Mouse (Mus musculus) stomach, embryonic 16.5 days (tissue): ENCODE results near the gene Itm2b. TPM values are rescaled to one million over a fixed set of nuclear protein-coding genes. Genes with fewer than 3 reads are reported as not detected.

ENCODE experiments used
- ATAC-seq: fragments of 200-750 bp; cut with Nextera tagmentation; 2 replicates; pipeline ENCODE4 v1.8.0; 2017; ENCODE audit warnings: moderate number of reproducible peaks, moderate TSS enrichment; ENCODE audit not compliant: insufficient read depth, low FRiP score
- H3K27ac ChIP-seq: fragments of 300-500 bp; sonication (generic); 2 replicates; pipeline ENCODE4 v1.5.1; 2014; ENCODE audit warnings: low read length
- H3K27me3 ChIP-seq: fragments of 300-500 bp; sonication (generic); 2 replicates; pipeline ENCODE4 v1.6.1; 2014; ENCODE audit warnings: low read length, control low read depth, mixed read lengths; ENCODE audit not compliant: control insufficient read depth, insufficient read depth
- H3K36me3 ChIP-seq: fragments of 300-500 bp; sonication (generic); 2 replicates; pipeline ENCODE4 v1.6.1; 2014; ENCODE audit warnings: low read length; ENCODE audit not compliant: control insufficient read depth, insufficient read depth
- H3K4me1 ChIP-seq: fragments of 300-500 bp; sonication (generic); 2 replicates; pipeline ENCODE4 v1.6.1; 2014; ENCODE audit warnings: low read length, control low read depth, mixed read lengths; ENCODE audit not compliant: control insufficient read depth, insufficient read depth
- H3K4me2 ChIP-seq: fragments of 300-500 bp; sonication (generic); 2 replicates; pipeline ENCODE4 v1.6.1; 2014; ENCODE audit warnings: low read depth, low read length, mixed read lengths
- H3K4me3 ChIP-seq: fragments of 300-500 bp; sonication (generic); replicated peaks from 2 replicates; pipeline ENCODE4 v1.5.1; 2014; ENCODE audit warnings: mild to moderate bottlenecking, low read length
- H3K9ac ChIP-seq: fragments of 300-500 bp; sonication (generic); 2 replicates; pipeline ENCODE4 v1.6.1; 2014; ENCODE audit warnings: low read length
- H3K9me3 ChIP-seq: fragments of 300-500 bp; sonication (generic); replicated peaks from 2 replicates; pipeline ENCODE4 v1.6.1; 2016; ENCODE audit warnings: low read length, control low read depth; ENCODE audit not compliant: control insufficient read depth
- WGBS: fragments of 180-500 bp; shearing (Covaris S2); extraction: QIAGEN DNeasy Blood & Tissue Kit; methylation state at CpG from one replicate; pipeline ENCODE4 v1.1.7; 2014; 5-methylcytosine and 5-hydroxymethylcytosine counted together
- polyA plus RNA-seq: library from polyadenylated mRNA; unstranded; fragments of >200 nt; fragmentation: Nextera tagmentation; extraction: Ambion mirVana; gene quantifications from 2 replicates; pipeline ENCODE4 v1.2.1, GENCODE M21; 2015

The Itm2b gene
- polyA plus RNA-seq, 1 experiment from 2014 or later, result 1,005 TPM

DNA sequence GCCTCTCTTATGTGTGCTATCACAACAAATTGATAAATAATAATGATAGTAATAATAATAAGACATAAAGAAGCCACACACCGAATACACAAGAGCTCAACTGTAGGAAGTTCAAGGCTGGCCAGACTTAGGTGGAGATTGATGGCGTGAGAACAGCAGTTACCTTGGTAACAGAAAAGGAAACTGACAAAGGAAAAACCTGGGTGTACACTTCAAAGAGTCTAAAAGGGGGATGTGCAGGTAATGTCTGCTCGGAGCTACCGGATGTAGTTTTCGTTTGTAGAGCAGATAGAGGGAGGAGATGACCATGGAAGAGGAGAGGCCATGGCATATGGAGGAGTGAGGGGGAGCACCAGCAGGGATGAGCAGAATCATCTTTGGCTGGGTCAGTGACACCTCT, 31.4 kb upstream of the Itm2b start:
- ATAC-seq, result no peak
- 78% methylated on average over 5 of the region's 5 CpGs for WGBS
- no peaks in the 10 kb centered on the region for H3K36me3 ChIP-seq
- H3K9me3 ChIP-seq, result no peaks in the 10 kb centered on the region
- H3K4me1 ChIP-seq, result no peaks in the 10 kb centered on the region
- no peak overlapping the region for H3K4me3 ChIP-seq
- no peak overlapping the region for H3K4me2 ChIP-seq
- H3K27ac ChIP-seq, result no peak overlapping the region
- no peak overlapping the region for H3K9ac ChIP-seq
- H3K27me3 ChIP-seq, result no peaks in the 10 kb centered on the region

DNA sequence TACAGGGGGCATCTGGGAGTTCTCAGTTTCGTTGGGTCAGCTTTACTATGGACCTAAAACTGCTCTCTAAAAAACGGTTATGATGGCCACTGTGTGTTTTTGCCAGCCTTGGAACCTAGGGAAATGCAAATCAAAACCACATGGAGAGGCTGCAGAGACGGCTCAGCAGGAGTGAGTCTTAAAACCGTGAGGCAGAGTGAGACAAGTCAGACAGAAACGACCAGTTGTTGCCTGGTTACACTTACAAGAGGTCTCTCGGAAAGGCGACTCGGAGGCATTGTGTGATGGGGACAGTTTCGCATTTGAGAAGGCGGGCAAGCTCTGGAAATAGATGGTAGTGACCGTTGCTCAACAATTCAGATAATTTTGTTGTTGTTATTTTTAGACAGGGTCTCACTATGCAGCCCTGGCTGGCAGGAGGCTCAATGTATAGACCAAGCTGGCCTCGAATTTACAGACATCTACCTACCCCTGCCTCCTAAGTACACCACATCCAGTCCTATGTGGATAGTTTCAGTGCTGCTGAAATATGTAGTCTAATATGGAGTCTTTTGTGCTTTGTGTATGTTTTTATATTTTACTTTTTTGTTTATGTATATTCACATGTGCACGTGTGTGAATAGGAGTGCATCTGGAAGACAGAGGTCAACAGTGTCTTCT, 30.4 kb upstream of the Itm2b start:
- Histone ChIP-seq H3K36me3 (no peaks in the 10 kb centered on the region), H3K4me2 (no peak overlapping the region), H3K27ac (no peak overlapping the region), H3K9me3 (no peaks in the 10 kb centered on the region), H3K4me3 (no peak overlapping the region), H3K9ac (no peak overlapping the region), H3K4me1 (no peaks in the 10 kb centered on the region), H3K27me3 (no peaks in the 10 kb centered on the region)
- no peak for ATAC-seq
- WGBS, result 58% methylated on average over 13 of the region's 13 CpGs

DNA sequence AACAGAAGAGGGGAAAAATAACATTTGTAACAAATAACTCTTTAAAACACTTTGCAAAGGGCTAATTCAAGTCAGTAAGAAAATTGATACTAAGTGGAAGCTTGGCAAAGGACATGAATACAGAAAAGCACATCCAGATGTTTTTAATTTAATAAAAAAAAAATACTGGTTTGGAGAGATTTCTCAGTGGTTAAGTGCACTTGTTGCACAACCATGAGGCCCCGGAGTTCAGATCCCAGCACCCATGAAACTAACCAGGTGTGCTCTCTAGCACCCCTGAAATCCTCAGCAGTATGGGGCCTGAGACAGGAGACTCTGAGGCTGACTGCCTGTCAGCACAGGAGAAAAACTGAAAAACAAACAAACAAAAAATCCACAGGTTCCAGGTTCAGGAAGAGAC, 26.6 kb upstream of the Itm2b start:
- Histone ChIP-seq H3K36me3 (no peaks in the 10 kb centered on the region), H3K27me3 (no peaks in the 10 kb centered on the region), H3K9ac (no peak overlapping the region), H3K4me2 (no peak overlapping the region), H3K27ac (no peak overlapping the region), H3K4me1 (no peaks in the 10 kb centered on the region), H3K9me3 (no peaks in the 10 kb centered on the region), H3K4me3 (no peak overlapping the region)
- no peak for ATAC-seq
- 84% methylated on average over 1 of the region's 1 CpGs for WGBS

DNA sequence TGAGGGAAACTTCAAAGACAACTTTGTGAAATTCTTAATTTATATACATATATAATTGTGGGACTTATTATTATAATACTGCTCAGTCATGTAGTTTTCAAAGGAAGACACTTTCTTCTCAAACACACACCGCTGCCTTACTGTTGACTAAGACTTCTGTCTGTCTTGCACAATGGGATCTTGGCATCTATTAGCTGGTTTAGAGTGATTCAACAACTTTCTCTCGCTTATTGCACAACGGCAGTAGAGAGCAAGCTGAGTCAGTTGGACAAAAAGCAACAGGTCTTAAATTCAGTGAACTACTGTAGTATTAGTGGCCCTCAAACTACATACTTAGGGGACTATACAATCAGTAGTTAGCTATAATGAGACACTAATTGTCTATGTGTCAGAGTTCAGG, 25.0 kb upstream of the Itm2b start:
- Histone ChIP-seq H3K9ac (no peak overlapping the region), H3K4me2 (no peak overlapping the region), H3K9me3 (no peaks in the 10 kb centered on the region), H3K4me1 (no peaks in the 10 kb centered on the region), H3K36me3 (no peaks in the 10 kb centered on the region), H3K4me3 (no peak overlapping the region), H3K27ac (no peak overlapping the region), H3K27me3 (no peaks in the 10 kb centered on the region)
- 66% methylated on average over 3 of the region's 3 CpGs for WGBS
- ATAC-seq, result no peak

DNA sequence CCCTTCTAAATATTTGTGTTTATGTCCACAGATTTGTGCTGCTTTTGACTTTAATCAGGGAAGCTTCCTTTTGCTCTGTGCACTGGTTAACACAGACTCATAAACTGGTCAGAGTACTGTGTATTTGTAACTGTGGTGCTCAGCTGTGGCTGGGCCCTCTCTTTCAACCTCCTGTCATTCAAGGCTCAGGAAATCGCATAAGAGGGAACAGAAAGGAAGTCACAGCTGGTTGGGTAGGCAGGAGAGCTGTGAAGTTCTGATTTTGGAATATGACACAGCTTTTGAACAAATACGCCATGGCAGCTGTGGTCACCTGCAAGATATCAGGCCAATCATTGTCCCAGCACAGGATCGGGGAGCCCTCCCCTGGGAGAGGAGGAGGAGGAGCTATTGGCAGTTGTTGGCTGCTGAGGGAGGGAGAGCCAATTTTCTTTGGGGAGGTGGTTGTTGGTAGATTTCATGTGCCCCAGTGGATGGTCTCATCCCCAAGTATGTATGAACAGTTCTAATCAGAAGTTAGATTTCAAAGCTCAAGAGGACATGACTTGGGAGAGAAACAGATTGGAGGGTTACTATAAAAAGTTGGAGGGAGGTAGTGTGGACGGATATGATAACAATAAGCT, 23.2 kb upstream of the Itm2b start:
- H3K4me1 ChIP-seq, result no peaks in the 10 kb centered on the region
- no peak overlapping the region for H3K27ac ChIP-seq
- H3K9me3 ChIP-seq, result no peaks in the 10 kb centered on the region
- no peak overlapping the region for H3K4me2 ChIP-seq
- 65% methylated on average over 4 of the region's 4 CpGs for WGBS
- H3K36me3 ChIP-seq, result no peaks in the 10 kb centered on the region
- H3K4me3 ChIP-seq, result no peak overlapping the region
- ATAC-seq, result no peak
- no peak overlapping the region for H3K9ac ChIP-seq
- H3K27me3 ChIP-seq, result no peaks in the 10 kb centered on the region

DNA sequence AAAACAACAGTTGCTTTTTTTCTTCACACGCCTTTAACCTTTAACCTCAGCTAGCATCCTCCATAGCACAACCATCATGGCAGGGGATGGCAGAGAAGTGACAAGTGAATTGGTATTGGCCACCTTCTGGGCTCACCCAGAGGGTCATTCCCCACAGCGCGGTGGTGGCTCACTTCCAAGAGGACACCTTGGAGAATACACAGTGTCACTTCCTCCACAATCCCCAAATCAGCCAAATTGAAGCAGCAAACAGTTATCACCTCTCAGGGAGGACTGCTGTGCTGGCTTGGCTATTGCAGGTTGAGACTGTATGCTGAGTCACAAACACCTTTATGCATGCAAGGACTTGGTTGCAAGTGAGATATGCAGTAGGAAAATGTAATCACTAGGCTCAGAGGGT, 18.9 kb upstream of the Itm2b start:
- Histone ChIP-seq H3K36me3 (no peaks in the 10 kb centered on the region), H3K27ac (no peak overlapping the region), H3K4me2 (no peak overlapping the region), H3K9me3 (no peaks in the 10 kb centered on the region), H3K27me3 (no peaks in the 10 kb centered on the region), H3K4me3 (no peak overlapping the region), H3K4me1 (peaks cover 4% of the 10 kb centered on the region; the same call in 1 of the 2 replicates), H3K9ac (no peak overlapping the region)
- 58% methylated on average over 3 of the region's 3 CpGs for WGBS
- ATAC-seq, result no peak

DNA sequence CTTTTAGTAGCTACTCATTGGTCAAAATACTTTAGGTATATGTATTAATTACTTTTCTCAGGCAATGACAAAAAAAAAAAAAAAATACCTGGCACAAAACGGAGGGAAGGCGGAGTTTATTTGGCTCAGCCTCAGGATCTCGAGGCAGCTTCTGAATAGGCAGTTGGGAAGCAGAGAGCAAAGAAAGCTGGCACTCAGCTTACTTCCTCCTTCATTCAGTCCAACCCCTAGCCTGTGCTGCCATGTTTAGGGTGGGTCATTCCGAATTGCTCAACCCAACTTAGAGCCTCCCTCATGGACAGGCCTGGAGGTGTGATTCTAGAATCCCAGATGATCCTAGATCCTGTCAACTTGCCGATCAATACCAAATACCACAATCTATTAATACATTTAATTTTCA, 18.3 kb upstream of the Itm2b start:
- WGBS, result 66% methylated on average over 5 of the region's 5 CpGs
- no peak overlapping the region for H3K27ac ChIP-seq
- H3K27me3 ChIP-seq, result no peaks in the 10 kb centered on the region
- peaks cover 4% of the 10 kb centered on the region; the same call in 1 of the 2 replicates for H3K4me1 ChIP-seq
- no peak for ATAC-seq
- no peak overlapping the region for H3K9ac ChIP-seq
- H3K4me2 ChIP-seq, result no peak overlapping the region
- no peaks in the 10 kb centered on the region for H3K9me3 ChIP-seq
- no peak overlapping the region for H3K4me3 ChIP-seq
- no peaks in the 10 kb centered on the region for H3K36me3 ChIP-seq

DNA sequence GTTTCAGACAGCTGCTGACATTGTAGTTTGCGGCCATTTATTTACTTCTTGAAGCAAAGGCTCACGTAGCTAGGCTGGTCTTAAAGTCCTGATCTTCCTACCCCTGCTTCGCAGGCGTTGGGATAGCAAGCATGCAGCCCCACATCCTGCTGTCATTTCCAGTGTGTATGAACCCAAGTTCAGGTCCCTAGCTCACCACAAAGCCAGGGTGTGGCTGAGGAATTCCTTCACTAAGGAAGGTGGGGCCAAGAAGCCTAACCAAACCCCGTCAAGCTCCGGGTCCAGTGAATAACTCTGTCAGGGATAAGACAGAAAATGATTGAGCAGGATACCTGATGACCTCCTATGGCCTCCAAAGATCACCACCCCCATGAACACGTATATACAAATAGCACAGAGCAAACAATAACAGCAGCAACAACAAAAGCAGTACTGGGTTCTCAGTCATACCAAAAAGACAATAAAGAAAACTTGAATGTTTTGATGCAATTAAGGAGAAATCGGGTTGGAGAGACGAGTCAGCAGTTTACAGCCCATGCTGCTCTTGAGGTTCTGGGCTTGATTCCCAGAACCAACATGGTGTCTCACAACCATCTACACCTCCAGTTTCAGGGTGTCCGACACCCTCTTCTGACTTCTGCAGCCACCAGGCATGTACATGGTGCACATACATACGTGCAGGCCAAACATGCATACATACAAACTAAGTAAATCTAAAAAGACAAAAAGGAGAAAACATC, 17.4 kb upstream of the Itm2b start:
- Histone ChIP-seq H3K36me3 (no peaks in the 10 kb centered on the region), H3K27ac (no peak overlapping the region; the same call in 1 of the 2 replicates), H3K9me3 (no peaks in the 10 kb centered on the region), H3K4me1 (peaks cover 10% of the 10 kb centered on the region), H3K9ac (no peak overlapping the region), H3K4me3 (no peak overlapping the region), H3K4me2 (no peak overlapping the region), H3K27me3 (no peaks in the 10 kb centered on the region)
- peak; percentile 64; the same call in 1 of the 2 replicates for ATAC-seq
- 60% methylated on average over 11 of the region's 11 CpGs for WGBS

DNA sequence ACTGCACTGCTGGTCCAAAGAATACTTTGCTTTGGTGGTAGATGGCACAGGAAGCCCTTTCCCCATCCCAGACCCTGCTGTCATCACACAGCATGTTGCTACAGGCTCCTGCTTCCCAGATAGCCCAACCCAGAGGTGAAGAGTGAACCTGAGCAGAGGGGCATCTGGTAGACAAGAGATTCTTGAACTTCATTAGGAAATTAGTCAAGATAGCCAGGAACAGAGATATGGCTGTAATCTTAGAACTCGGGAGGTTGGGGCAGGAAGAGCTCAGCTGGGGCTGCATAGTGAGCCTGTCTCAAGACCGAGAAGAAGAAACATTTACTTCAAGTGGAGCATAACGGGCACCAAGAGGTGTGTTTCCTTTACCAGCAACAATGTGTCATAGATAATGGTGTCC, 16.3 kb upstream of the Itm2b start:
- no peak for ATAC-seq
- Histone ChIP-seq H3K9me3 (no peaks in the 10 kb centered on the region), H3K36me3 (no peaks in the 10 kb centered on the region), H3K27me3 (no peaks in the 10 kb centered on the region), H3K27ac (no peak overlapping the region; the same call in 1 of the 2 replicates), H3K4me2 (no peak overlapping the region), H3K4me3 (no peak overlapping the region), H3K4me1 (peaks cover 10% of the 10 kb centered on the region), H3K9ac (no peak overlapping the region)
- WGBS, result 58% methylated on average over 3 of the region's 3 CpGs
